Mouse (Mus musculus) adrenal gland, postnatal 25 days (tissue): Measurements from ENCODE around the gene Sema6b. TPM values are rescaled to one million over a fixed set of nuclear protein-coding genes. Genes with fewer than 3 reads are reported as not detected.

Source experiments
- DNase-seq: peaks from one replicate; pipeline ENCODE4 v3.0.0; 2021; ENCODE audit warnings: mixed read lengths
- long read RNA-seq: library from polyadenylated mRNA; stranded (forward); transcript quantifications from one replicate; pipeline ENCODE4 v2.0.0, GENCODE M21; 2021
- total RNA-seq: library from RNA; stranded (reverse); gene quantifications from 2 replicates; pipeline ENCODE4 v1.2.3, GENCODE M21; 2021

Gene Sema6b
- 6.9 and 10.4 TPM in 2 replicates for total RNA-seq
- long read RNA-seq, partial matches to known transcripts = 1 of 18 reads
- long read RNA-seq, other reads (novel, unspliced or antisense) = 13 of 18 reads

DNA sequence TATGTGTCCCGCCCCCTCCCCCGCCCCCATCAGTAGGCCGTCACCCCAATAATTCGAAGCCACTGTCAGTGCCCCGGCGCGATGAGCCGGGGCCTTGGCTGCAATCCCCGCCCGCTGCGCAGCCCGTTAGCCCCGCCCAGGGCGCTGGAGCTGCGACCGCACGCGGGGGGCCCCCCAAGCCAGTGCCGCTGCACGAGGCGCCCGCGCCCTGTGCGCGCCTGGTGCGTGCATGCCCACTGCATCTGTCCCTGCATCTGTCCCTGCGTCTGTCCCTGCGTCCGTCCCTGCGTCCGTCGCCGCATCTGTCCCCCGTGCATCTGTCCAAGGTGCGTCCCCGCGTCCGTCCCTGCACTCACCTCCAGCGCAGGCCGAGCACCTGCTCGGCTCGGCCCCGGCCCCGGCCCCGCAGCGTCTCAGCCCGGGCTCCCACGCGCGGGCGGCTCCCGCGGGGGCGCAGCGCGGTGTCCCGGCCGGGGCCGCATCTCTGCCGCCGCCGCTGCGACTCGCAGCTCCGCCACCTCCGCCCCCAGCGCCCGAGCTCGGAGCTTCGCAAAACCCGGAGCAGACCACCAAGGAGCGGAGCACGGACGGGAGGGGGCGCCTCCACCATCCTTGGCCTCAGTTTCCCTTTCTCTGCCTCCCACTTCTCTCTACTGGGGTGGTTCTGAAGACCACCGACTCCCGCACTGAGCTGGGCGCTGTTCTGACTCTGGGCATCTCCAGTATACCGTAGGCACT lies at the start of gene Sema6b:
Gene Sema6b, minus strand, starts transcription at position 486 of the 738 bp plus-strand sequence.
- DNase-seq = peak; percentile 75

DNA sequence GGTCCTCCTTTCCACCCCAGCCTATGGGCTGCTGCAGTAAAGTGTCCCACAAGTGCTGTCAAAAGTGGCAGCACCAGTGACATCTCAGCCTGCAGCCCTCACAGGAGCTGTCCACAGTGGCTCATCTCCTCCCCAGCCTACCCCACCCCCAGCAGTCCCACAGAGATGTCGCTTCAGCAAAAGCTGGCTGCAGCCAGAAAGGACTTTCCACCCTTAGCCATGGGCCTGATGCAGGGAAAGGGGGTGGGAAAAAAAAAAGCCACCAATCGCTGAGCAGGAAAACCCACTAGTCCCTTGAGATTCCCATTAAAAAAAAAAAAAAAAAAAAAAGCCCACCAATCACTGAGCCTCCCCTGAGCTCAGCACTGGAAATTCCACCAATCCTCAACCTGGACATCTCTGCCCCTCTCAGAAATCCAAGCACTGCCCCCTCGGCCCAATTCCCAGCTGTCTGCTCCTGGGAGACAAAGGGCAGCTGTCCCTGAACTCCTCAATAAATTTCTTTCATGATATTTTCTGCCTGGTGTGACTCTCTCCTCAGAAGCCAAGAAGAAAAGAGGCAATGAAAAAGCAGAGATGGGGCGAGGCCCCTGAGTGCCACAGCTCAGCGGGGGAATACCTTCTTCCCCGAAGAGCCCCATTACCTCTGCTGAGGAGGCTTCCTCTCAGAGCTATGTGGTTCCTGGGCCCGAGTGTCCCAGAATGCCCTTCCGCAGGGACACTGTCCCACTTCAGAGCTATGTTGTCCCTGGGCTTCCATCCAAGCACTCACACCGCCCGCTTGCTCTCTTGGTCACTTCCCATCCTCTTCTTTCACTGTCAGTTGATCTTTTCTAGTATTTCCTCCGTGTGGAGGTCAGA lies 45.4 kb upstream of the Sema6b start:
- DNase-seq = peak; percentile 66

DNA sequence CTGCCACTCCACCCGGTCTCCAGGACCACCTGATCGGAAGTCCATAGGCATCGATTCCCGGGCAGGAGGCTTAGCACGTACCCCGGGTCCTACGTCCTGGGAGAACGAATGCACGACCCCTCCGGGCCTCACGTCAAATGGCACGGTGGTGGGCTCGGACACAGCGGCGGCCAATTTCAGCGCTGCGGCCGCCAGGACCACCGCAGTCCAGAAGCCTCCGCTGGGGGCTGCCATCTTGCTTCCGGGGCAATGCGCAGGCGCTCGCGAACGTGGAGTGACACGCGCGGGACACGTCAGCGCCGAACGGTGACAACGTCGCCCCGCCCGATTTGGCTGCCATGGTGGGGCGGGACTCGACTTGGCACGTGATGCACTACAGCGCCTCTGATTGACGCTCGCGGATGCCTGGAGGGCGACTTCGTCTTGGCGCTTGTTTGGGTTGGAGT lies 43.5 kb upstream of the Sema6b start, which contains the start of gene Mydgf:
Gene Mydgf, minus strand, starts transcription at position 263 of the 446 bp plus-strand sequence.
- DNase-seq = peak; percentile 97

DNA sequence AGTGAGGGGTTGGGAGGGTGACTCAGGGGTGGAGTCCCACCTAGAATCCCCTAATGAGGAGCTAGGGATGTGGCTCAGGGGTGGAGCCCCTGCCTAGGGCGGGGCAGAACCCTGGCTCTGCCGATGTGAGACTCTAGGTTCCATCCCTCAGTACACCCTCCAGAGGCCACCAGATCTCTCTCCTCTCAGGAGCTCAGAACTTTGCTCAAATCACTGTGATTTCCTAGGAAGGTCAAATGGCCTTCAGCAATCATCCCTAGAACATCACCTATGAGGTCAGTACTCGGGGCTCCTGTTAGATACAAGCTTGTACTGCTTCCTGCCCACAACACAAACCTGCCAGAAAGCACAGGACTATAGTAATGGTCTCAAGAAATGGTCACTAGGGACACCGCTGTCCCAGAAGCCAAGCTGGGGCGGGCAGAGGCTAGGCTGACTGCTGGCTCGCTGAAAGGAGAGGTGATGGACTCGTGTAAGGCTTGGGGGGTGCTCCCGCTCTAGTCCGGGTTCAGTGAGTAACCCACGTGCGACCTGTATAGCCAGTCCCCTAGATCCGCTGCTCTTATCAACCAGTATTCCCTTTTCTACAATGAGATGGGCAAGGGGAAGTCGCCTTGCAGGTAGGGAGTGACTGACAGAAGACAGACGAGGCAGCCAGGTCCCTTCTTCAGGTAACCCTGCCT lies 43.0 kb upstream of the Sema6b start:
- DNase-seq = no peak

DNA sequence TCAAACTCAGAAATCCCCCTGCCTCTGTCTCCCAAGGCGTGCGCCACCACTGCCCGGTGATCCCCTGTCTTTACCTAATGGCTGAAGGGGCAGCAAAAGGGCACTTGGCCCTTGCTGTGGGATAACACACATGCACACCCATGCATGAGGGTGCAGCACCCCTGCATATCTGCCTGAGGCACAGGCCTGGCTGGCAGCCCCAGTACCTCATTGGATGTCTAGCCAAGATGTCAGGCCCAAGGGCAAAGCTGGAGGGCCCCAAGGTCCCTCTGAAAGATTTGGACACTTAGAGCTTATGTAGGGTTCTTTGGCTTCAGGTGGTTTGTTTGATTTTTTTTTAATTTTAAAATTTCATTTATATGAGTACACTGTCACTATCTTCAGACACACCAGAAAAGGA lies 35.3 kb upstream of the Sema6b start:
- no peak for DNase-seq

DNA sequence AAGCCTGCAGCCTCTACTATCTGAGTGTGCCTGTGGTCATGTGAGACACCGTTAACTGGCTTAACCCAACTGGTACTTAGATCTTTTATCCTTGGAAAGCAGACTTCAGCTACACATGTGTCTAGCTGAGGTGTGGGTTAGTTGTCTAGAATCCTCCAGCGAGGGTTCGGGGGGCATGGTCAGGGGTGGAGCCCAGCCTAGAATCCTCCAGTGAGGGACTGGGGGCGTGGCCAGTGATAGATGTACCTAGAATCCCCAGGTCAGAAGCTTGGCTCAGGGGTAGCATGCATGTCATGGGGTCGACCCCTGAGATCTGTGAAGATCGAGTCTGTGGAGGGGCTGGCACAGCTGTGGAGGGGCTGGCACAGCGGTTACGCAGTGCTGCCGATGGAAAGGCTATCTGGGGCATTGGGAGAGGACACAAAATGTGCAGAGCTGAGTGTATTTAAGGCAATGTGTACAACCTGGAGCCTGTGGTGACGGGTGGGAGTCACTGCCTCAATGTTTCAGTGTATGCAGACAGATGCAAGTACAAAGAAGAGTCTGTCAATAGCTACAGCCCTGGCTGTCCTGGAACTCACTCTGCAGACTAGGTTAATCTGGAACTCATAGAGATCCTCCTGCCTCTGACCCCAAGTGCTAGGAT lies 33.4 kb upstream of the Sema6b start:
- no peak for DNase-seq

DNA sequence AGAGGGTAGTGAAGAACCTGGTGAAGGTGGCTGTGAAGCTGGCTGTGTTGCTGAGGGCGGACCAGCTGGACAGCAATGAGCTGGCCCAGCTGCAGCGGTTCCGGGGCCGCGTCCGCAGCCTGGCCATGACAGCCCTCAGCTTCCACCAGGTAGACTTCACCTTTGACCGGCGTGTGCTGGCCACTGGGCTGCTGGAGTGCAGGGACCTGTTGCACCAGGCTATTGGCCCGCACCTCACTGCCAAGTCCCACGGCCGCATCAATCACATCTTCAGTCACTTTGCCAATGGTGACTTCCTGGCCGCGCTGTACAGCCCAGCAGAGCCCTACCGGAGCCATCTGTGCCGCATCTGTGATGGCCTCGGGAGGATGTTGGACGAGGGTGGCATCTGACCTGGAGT lies 31.7 kb upstream of the Sema6b start:
- no peak for DNase-seq

DNA sequence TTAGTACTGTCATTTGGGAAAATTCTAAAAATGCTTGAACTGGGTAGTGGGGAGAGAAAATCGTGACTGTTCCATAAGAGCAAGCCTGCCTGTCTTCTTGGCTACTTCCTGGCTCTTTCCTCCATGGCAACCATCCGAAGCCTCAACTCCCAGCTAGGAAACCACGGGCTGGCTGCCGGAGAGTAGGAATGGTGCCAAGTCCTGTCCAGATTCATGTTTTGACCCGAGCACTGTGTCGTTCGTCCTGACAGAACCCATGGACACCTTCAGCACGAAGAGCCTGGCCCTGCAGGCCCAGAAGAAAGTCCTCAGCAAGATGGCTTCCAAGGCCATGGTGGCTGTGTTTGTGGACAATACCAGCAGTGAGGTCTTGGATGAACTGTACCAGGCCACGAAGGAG lies 31.3 kb upstream of the Sema6b start:
- no peak for DNase-seq

DNA sequence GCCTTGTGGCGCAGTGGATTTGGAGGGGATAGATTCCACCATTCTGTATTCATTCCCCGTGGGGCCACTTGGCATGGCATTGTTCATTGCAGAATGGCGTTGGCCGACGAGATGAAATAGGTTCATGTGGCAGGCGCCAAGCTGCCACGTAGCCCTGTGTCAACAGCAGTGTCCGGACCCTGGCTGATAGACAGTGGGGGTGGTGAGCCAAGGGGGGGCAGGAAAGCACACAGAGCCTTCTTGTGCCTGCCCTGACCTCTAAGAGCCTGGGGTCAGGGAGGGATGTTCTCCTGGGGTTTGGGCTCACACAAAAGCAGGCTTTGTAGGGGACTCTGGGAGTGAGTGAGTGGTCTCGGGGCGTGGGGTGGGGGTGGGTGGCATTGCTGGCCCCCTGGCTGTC lies 30.5 kb upstream of the Sema6b start:
- no peak for DNase-seq

DNA sequence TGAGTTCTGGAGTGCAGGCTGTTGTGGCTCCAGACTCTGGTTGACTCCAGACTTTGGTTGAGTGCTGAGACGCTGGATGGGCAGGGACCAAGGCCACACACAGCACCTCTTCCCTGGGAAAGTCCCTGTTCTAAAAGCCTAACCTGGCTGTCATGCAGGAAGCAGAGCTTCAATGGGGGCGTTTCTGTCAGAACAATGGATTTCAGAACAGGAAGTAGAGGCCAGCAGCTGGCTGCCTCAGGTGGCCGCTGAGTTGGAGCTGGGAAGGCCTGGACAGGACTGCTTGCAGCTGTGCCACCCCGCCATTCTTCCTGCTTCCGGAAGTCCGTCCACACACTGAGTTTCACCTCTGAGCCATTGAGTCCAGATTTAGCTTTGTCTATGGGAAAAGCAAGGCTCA lies 29.7 kb upstream of the Sema6b start:
- no peak for DNase-seq

DNA sequence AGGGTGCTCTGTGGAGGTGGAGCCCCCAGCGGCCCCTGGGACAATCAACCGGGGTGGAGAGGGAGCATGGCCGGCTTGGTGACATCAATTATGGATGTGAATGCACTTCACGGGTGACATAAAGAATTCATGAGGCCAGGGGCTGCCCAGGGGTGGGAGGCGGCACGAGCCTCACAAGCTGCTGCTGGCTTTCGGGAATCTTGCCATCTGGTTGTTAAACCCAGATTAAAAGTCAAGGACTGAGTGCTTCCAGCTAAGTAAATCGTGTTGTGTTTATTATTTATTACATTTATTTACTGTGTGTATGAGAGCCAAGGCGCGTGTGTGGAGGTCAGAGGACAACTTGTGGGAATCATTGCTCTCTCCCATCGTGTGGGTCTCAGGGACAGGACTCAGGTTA lies 25.5 kb upstream of the Sema6b start:
- no peak for DNase-seq

DNA sequence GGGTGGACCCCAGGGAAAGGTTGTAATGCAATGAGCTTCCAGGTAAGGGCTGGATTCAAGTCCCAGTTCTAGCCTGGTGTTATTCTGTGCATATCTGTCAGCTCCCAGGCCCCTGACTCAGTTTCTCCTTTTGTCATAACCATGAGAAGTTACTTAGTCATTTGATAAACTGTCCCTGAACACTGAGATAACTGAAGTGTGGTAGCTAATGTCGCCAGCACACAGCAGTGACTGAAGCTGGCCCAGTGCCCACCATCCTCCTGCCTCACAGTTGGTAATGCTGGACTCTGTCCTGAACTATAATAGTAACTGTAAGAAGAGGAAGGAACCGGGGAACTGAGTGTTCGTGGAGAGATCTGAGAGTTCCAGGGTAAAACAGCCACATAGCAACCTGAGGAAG lies 24.4 kb upstream of the Sema6b start:
- no peak for DNase-seq

DNA sequence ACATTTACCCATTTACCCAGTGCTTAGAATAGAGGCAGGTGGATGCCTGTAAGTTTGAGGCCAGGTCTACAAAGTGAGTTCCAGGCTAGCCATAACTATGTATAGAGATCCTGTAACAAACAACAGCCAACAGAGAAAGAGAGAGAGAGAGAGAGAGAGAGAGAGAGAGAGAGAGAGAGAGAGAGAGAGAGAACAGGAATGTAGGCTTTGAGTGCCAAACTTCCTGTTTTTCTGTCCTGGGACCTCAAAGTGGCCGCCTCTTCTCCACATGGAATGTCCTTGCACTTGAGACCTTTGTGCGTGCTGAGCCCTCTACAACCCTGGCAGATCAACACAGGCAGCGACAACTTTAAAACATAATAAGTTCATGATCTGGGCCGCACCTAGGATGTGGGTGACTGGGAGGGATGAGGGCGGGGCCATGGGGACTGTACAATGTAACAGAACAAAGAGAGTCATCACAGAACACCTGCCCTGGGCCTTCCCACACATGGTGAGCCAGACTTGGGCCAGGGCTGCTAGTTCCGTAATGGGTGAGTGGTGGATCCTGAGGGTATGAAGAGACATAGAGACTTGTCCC lies 23.5 kb upstream of the Sema6b start:
- no peak for DNase-seq

DNA sequence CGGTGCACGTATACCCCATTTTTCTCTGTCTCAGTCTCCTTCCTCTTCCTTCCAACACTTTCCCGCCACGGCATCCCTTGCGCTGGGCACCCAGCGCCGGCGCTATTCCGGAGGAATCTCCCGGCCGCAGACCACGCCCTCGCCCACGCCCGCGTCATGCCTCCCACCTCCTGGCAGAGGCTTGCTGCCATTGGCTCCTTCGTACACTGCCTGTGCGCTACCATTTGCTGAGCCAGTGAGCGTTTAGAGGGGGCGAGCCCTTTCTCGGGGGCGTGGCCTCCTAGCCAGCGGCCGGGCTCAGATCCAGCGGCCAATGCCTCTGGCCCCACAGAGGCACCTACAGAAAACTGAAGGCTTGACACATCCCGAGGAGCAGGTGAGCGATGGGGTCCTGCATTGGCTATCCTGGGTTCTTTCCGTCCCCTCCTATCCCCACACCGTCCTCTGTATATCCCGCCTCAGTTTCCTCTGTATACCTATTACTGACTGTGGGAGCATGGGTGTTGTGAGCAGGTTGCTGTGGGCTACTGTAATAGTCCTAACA lies 22.2 kb upstream of the Sema6b start, which contains the start of gene Tnfaip8l1:
Gene Tnfaip8l1, plus strand, starts transcription at position 247 of the 544 bp plus-strand sequence.
- peak; percentile 96 for DNase-seq

DNA sequence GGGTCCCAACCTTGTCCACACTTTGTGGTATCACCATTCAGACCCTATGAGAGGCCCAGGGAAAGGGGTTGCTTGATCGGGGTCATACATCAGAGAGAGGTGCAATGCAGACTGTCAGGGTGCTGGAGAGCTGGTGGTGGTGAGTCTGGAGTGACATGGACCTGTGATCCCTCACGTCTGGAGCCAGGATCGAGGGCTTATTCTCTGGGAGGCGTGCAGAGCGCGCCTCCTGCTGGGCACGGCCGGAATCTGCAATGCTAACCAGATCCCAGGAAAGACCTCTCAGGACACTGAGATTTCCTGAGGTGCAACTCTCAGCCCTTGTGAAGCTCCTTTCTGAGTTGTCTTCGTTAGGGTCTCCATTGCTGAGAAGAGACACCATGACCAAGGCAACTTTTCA lies 19.6 kb upstream of the Sema6b start:
- DNase-seq = peak; percentile 67

DNA sequence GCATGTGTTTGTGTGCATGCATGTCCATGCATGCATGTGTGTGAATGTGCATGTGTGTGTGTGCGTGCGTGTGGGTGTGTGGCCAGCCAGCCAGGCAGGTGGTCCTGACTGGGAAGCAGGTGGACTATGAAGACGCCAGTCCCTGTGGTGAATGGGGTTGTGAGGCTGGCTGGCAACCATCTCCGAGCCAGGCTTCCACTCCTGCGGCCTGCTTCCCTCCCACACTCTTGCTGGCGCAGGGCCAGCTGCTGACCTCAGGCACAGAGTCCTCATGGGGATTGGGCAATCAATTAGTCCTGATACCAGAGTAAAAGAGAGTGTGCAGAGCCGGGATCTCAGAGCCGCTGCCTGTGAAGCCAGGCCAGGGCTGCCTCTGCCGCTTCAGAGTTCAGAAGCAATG lies 13.5 kb upstream of the Sema6b start:
- peak; percentile 84 for DNase-seq

DNA sequence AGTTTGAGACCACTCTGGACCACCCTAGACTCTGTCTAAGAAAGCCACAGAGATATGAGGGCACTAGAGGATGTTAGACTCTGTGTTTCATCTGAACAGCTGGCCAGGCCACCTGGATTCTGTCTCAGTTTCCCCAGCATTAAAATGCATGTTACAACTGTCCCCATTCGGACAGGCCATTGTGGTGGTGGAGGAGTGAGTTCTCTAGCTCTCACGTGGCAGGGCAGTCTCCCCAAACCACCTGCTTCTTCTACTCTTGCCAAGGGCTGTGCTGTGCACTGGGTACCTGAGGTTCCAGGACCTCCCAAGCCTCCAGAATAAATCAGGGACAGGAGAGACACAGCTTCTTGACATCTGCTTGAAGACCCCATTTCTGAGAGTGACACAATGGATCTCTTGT lies 9.8 kb upstream of the Sema6b start:
- DNase-seq = no peak

DNA sequence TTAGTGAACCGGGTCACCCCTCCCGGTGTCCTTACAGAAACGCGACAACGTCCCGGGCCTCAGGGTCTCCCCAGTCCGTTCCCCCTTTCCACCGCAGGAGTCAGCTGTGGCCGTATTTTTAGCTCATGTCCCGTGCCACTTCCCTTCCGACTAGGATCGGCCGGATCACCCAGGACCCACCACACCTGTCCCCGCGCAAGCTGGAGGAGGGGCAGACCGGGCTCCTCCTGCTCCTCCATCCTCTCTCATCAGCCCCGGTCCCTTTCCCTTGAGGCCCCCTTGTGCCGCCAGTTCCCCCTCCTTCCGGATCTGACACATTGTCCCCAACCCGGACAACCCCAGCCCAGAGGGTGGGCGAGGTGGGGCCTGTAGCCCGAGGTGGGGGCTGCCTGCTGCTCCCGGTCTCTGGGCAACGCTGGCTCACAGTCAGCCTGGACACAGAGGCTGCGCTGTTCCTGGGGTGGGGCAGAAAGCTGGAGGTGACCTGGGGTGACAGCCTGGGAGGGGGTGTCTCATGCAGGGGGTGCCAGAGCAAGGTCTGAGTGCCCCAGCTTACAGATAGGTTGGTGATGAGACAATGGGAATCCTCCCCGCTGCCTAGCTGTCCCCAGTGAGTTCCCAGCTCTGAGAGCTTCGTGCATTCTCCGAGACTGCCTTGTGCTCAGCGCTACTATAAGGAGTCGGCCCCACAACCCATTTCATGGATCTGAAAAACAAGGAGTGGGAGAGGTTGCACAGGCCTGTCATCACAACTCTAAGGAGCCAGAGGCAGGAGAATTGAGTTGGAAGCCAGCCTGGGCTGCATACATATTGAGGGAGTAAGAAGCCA lies 8.9 kb upstream of the Sema6b start:
- no peak for DNase-seq

DNA sequence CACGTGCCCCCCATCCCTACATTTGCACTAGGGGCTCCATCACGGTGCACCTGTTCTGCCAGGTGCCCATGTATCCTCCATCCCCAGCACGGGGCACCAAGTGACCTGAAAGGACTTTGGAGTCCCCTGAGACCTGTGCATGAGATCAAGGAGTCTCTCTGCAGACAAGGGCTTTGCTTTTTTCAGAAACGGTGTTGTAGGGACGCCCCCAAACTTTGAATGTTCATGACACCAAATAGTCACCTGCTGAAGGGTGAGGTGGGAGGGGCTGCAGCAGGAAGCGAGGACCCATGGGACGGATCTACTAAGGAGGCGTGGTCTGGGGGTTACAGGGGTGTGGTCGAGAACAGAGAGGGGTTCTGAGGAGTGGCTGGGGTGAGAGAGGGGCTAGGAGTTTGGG lies 8.1 kb upstream of the Sema6b start:
- DNase-seq = no peak

DNA sequence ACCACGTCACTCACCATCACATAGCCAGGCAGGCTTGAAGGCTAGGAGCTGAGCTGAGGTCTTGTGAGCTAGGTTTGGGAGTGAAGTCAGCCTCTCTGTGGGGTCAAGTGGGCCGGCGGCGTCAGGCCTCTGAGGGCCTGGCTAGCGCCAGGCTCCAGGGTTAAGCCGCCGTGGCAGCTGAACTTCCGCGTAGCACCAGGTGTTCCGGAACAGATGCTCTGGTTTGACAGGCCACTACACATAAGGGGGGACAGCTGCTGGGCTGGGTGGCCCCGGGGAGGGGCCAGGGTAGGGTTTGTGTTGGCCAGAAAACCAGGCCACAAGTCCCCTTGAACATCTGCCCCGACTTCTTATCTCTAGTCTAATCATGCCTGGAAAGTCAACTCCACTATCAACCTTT lies 7.3 kb upstream of the Sema6b start:
- no peak for DNase-seq
